Mouse (Mus musculus): Measurements from ENCODE around the gene Zfp710.

GRCm38 (mm10) chr7:80068341-80068740 is 43.7 kb downstream of the Zfp710 start:
- TF ChIP-seq POLR2A (IDR thresholded peaks at IDR 0.05; ENCODE audit: extremely low read depth, insufficient read depth, low read length) (no peak), CTCF (IDR thresholded peaks at IDR 0.05; ENCODE audit: low read depth, low read length) (no peak)
